Mouse (Mus musculus) embryonic fibroblast, embryonic 13.5 days (primary cell): Measurements from ENCODE around the gene Krt13.

ENCODE experiments used
- CTCF ChIP-seq: IDR thresholded peaks from 2 replicates; pipeline ENCODE4 v1.5.1; 2011; ENCODE audit warnings: mild to moderate bottlenecking, control low read depth, low read length, moderate library complexity, borderline replicate concordance; ENCODE audit not compliant: insufficient read depth
- POLR2A ChIP-seq: IDR thresholded peaks from 2 replicates; pipeline ENCODE4 v1.6.1; 2011; ENCODE audit warnings: low read depth, mild to moderate bottlenecking, control low read depth, low read length, moderate library complexity

DNA sequence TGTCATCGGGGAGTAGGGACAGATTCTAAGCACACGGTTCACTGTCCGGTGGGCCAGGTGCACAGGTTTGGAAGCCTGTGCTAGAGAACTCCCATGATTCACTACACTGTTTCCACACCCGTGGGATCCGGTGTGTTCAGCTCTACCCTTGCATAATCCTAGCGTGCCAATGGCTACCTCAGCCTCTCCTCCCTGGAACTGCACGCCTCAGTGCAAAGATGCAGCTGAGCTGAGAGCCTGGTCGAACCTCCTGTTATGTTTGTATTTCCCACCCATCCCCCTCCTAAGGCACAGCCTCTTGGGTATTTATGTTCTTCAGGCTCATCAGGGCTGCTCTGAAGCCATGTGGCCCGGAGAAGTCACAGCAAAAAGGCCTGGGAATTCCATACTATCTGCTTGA is 23.5 kb downstream of the Krt13 start:
- TF ChIP-seq CTCF: no peak
- no peak for TF ChIP-seq POLR2A
